Mouse (Mus musculus): ENCODE data around the gene Tppp. TPM values are rescaled to one million over a fixed set of nuclear protein-coding genes. Genes with fewer than 3 reads are reported as not detected.
"Not testable (repeated sequence)": the region's sequence is repeated elsewhere in the genome, so short reads cannot be mapped to it uniquely, and the experiment has no call there.

The Tppp gene
- polyA plus RNA-seq, 1 experiment: 7.0 TPM

DNA sequence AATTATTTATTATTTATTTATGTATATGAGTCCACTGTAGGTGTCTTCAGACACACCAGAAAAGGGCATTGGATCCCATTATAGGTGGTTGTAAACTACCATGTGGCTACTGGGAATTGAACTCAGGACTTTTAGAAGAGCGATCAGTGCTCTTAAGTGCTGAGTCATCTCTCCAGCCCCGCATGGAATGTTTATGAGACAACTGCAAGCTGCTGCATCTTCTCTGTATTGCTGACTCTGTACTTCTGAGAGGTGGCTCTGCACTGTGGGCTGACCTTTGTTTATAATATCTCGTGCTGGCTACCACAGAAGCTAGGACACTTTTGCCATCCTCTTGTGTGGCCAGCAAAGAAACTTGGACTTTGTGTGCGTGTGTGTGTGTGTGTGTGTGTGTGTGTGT is 7.7 kb upstream of the Tppp start:
- H3K4me3 ChIP-seq (ENCODE audit: control insufficient read depth, insufficient read depth, low read length): no peak overlapping the region
- no peak overlapping the region for H3K27ac ChIP-seq (ENCODE audit: control insufficient read depth, insufficient read depth, low read length)
- no peaks in the 10 kb centered on the region for H3K36me3 ChIP-seq (ENCODE audit: control insufficient read depth, insufficient read depth, low read length)
- DNase-seq: no peak
- no peaks in the 10 kb centered on the region for H3K4me1 ChIP-seq (replicated peaks; ENCODE audit: control insufficient read depth, insufficient read depth, low read length)
- WGBS: 73% methylated on average over 4 of the region's 4 CpGs
- TF ChIP-seq CTCF (IDR thresholded peaks at IDR 0.05; ENCODE audit: borderline replicate concordance, control insufficient read depth, extremely low read depth, insufficient read depth, low read length, poor library complexity) (no peak), POLR2A (IDR thresholded peaks at IDR 0.05; ENCODE audit: control insufficient read depth, extremely low read depth, insufficient read depth, low read length, poor library complexity) (no peak)
- no peaks in the 10 kb centered on the region for H3K27me3 ChIP-seq (ENCODE audit: control insufficient read depth, insufficient read depth, low read length)

DNA sequence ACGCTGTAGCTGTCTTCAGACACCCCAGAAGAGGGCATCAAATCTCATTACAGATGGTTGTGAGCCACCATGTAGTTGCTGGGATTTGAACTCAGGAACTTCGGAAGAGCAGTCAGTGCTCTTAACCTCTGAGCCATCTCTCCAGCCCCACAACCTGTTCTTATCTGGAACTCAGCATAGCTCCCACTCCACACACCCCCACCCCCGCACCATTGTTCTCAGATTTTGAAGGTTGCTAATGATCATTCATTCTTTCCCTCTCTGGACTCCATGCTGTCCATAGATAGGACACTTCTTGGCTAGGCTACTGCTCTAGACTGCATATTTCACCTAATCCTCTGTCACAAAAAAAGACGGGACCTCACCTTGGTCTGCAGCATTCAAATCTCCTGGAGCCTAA is 2.3 kb upstream of the Tppp start:
- 86% methylated on average over 4 of the region's 4 CpGs for WGBS
- not testable (repeated sequence) for DNase-seq; H3K27me3 ChIP-seq (ENCODE audit: control insufficient read depth, insufficient read depth, low read length)

GRCm38 (mm10) chr13:74008216-74008615 is 991 bp upstream of the Tppp start:
- H3K27ac ChIP-seq (ENCODE audit: control insufficient read depth, insufficient read depth, low read length); H3K36me3 ChIP-seq (ENCODE audit: control insufficient read depth, insufficient read depth, low read length); H3K4me3 ChIP-seq (ENCODE audit: control insufficient read depth, insufficient read depth, low read length); H3K27me3 ChIP-seq (ENCODE audit: control insufficient read depth, insufficient read depth, low read length); DNase-seq: not testable (repeated sequence)
- peaks cover 16% of the 10 kb centered on the region for H3K4me1 ChIP-seq (replicated peaks; ENCODE audit: control insufficient read depth, insufficient read depth, low read length)
- WGBS: 75% methylated on average over 2 of the region's 2 CpGs

More for the DNA sequence above, 2.3 kb upstream of the Tppp start:
- H3K27ac ChIP-seq (ENCODE audit: control insufficient read depth, insufficient read depth, low read length); H3K36me3 ChIP-seq (ENCODE audit: control insufficient read depth, insufficient read depth, low read length); H3K4me3 ChIP-seq (ENCODE audit: control insufficient read depth, insufficient read depth, low read length): not testable (repeated sequence)
- H3K4me1 ChIP-seq (replicated peaks; ENCODE audit: control insufficient read depth, insufficient read depth, low read length): peaks cover 16% of the 10 kb centered on the region

DNA sequence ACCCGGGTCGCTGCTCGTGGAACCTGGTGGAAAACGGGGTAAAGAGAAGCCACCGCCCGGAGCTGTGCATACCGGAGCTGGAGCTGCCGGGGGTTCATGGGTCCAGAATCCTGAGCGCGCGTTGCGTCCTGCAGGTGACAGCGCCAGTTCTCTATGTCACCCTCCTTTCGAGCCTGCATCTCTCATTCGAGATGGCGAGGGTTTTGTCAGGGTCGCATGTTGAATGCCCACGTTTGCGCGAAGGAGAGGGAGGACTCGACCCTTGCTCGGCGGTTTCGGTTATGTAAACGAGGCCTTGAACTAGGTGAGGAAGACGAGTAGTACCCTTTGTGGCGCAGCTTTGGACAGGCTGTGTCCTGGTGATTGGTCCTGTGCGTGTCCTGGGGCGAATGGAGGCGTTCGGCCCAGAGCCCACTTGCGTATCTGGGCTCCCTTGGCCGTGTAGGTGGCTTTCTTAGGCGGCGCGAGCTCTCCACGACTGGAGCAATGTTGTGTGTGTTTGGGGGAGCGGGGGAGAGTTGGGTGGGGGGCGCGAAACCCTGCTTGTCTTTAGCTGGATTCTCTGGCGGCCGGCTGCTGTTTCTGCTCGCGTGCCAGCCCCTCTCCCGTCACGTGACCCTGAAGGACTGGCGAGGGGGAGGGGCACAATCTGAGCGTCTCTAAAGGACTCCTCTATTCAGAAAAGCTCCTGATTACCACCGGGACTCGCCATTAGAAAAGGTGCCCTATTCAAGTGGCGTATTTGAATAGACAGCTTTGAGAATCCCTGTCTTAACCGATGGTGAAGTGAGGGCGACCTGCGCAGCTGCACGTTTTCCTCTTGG is 796 bp downstream of the Tppp start:
- H3K27ac ChIP-seq (ENCODE audit: control insufficient read depth, insufficient read depth, low read length): no peak overlapping the region
- TF ChIP-seq POLR2A (IDR thresholded peaks at IDR 0.05; ENCODE audit: control insufficient read depth, extremely low read depth, insufficient read depth, low read length, poor library complexity): no peak
- TF ChIP-seq CTCF (IDR thresholded peaks at IDR 0.05; ENCODE audit: borderline replicate concordance, control insufficient read depth, extremely low read depth, insufficient read depth, low read length, poor library complexity): no peak
- 2% methylated on average over 55 of the region's 55 CpGs for WGBS
- H3K4me3 ChIP-seq (ENCODE audit: control insufficient read depth, insufficient read depth, low read length): peak overlapping the region; percentile 39
- DNase-seq: peak; percentile 47
- peaks cover 16% of the 10 kb centered on the region for H3K4me1 ChIP-seq (replicated peaks; ENCODE audit: control insufficient read depth, insufficient read depth, low read length)
- no peaks in the 10 kb centered on the region for H3K36me3 ChIP-seq (ENCODE audit: control insufficient read depth, insufficient read depth, low read length)
- no peaks in the 10 kb centered on the region; the same call in 1 of the 2 replicates for H3K27me3 ChIP-seq (ENCODE audit: control insufficient read depth, insufficient read depth, low read length)

- no peak overlapping the region for H3K27ac ChIP-seq (ENCODE audit: control insufficient read depth, insufficient read depth, low read length)
- DNase-seq: no peak
- TF ChIP-seq POLR2A (IDR thresholded peaks at IDR 0.05; ENCODE audit: control insufficient read depth, extremely low read depth, insufficient read depth, low read length, poor library complexity) (no peak), CTCF (IDR thresholded peaks at IDR 0.05; ENCODE audit: borderline replicate concordance, control insufficient read depth, extremely low read depth, insufficient read depth, low read length, poor library complexity) (no peak)
- no peak overlapping the region for H3K4me3 ChIP-seq (ENCODE audit: control insufficient read depth, insufficient read depth, low read length)
- no peaks in the 10 kb centered on the region; the same call in 1 of the 2 replicates for H3K27me3 ChIP-seq (ENCODE audit: control insufficient read depth, insufficient read depth, low read length)
- no peaks in the 10 kb centered on the region for H3K36me3 ChIP-seq (ENCODE audit: control insufficient read depth, insufficient read depth, low read length)
- peaks cover 16% of the 10 kb centered on the region for H3K4me1 ChIP-seq (replicated peaks; ENCODE audit: control insufficient read depth, insufficient read depth, low read length)
- 10% methylated on average over 3 of the region's 3 CpGs for WGBS
Measured at GRCm38 (mm10) chr13:74010678-74011077, 1.5 kb downstream of the Tppp start.

DNA sequence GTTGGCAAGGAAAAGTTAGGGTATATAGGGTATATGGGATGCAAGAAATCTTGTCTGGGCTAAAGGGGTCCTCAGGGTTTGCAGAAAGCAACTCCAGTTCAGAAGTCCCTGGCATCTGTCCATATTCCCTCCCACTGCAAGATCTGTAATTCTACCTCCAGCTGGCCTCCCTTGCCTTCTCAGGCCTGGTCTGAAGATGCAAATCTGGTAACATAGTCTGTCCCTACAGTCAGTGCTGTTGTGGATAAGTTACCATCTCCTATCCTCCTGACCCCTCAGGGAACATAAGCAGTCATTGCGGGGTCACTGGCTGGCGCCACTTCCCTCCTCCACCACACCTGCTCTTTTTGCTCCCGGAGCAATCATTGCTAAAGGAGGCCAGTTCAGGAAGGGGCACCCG is 6.7 kb downstream of the Tppp start:
- no peak for DNase-seq
- H3K4me3 ChIP-seq (ENCODE audit: control insufficient read depth, insufficient read depth, low read length): no peak overlapping the region
- no peak overlapping the region for H3K27ac ChIP-seq (ENCODE audit: control insufficient read depth, insufficient read depth, low read length)
- 89% methylated on average over 4 of the region's 4 CpGs for WGBS
- H3K27me3 ChIP-seq (ENCODE audit: control insufficient read depth, insufficient read depth, low read length): no peaks in the 10 kb centered on the region; the same call in 1 of the 2 replicates
- H3K36me3 ChIP-seq (ENCODE audit: control insufficient read depth, insufficient read depth, low read length): no peaks in the 10 kb centered on the region
- H3K4me1 ChIP-seq (replicated peaks; ENCODE audit: control insufficient read depth, insufficient read depth, low read length): no peaks in the 10 kb centered on the region
- TF ChIP-seq POLR2A (IDR thresholded peaks at IDR 0.05; ENCODE audit: control insufficient read depth, extremely low read depth, insufficient read depth, low read length, poor library complexity) (no peak), CTCF (IDR thresholded peaks at IDR 0.05; ENCODE audit: borderline replicate concordance, control insufficient read depth, extremely low read depth, insufficient read depth, low read length, poor library complexity) (no peak)

DNA sequence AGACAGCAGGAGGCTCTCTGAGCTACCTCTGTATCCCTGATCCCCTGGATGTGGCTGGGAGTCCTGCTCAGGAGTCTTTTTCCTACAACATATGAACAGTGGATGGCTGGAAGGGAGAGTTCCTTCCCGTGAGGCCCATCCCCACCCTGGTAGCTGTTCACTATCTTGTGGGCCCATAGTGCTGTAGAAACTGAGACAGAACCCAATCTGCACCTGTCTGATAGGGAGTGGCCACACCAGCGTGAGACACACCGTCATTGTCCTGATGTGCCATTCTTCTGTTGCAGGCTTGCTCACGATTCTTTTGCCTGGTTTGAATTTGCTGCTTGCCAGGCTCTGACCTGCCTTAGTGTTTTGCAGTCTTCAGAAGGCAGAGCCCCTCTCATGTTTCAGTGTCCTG is 8.2 kb downstream of the Tppp start:
- no peaks in the 10 kb centered on the region for H3K36me3 ChIP-seq (ENCODE audit: control insufficient read depth, insufficient read depth, low read length)
- WGBS: 83% methylated on average over 4 of the region's 4 CpGs
- TF ChIP-seq CTCF (IDR thresholded peaks at IDR 0.05; ENCODE audit: borderline replicate concordance, control insufficient read depth, extremely low read depth, insufficient read depth, low read length, poor library complexity) (no peak), POLR2A (IDR thresholded peaks at IDR 0.05; ENCODE audit: control insufficient read depth, extremely low read depth, insufficient read depth, low read length, poor library complexity) (no peak)

DNA sequence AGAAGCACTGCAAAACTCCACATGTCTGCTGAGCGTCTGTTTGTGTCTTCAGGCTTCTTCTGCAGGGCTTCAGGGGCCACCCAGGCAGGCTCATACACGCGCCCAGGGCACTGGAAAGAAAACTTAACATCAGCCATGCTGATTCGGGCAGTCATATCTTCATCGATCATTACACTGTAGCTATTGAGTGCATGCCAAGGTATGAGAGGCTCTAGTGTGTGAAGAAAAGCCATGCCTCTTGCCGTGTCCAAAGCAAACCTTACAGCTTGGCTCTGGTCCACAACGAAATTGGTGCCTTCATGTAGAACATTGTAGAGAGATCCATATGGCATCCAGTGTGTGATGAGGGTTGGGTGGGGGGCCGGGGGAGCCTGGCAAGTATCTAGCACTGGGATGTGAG is 9.8 kb downstream of the Tppp start:
- not testable (repeated sequence) for DNase-seq; H3K27ac ChIP-seq (ENCODE audit: control insufficient read depth, insufficient read depth, low read length); H3K4me3 ChIP-seq (ENCODE audit: control insufficient read depth, insufficient read depth, low read length); H3K4me1 ChIP-seq (replicated peaks; ENCODE audit: control insufficient read depth, insufficient read depth, low read length); H3K27me3 ChIP-seq (ENCODE audit: control insufficient read depth, insufficient read depth, low read length); H3K36me3 ChIP-seq (ENCODE audit: control insufficient read depth, insufficient read depth, low read length)
- WGBS: 94% methylated on average over 8 of the region's 8 CpGs

More for the DNA sequence above, 8.2 kb downstream of the Tppp start:
- Histone ChIP-seq H3K4me1 (replicated peaks; ENCODE audit: control insufficient read depth, insufficient read depth, low read length) (no peaks in the 10 kb centered on the region), H3K27ac (ENCODE audit: control insufficient read depth, insufficient read depth, low read length) (no peak overlapping the region), H3K27me3 (ENCODE audit: control insufficient read depth, insufficient read depth, low read length) (no peaks in the 10 kb centered on the region), H3K4me3 (ENCODE audit: control insufficient read depth, insufficient read depth, low read length) (no peak overlapping the region)
- DNase-seq: no peak
